Mouse (Mus musculus) brain, embryonic 14.5 days (tissue): ENCODE data around the gene Mitf.

Experiments used
- CTCF ChIP-seq: fragments of 200-500 bp; IDR thresholded peaks from 2 replicates; pipeline ENCODE4 v1.5.1; 2012; ENCODE audit warnings: inconsistent platforms, mild to moderate bottlenecking, moderate library complexity, borderline replicate concordance; ENCODE audit not compliant: insufficient read depth, insufficient read length; ENCODE audit errors: extremely low read depth
- POLR2A ChIP-seq: fragments of 200-500 bp; IDR thresholded peaks from 2 replicates; pipeline ENCODE4 v1.6.1; 2012; ENCODE audit warnings: mild to moderate bottlenecking, inconsistent platforms, borderline replicate concordance; ENCODE audit not compliant: poor library complexity, insufficient read depth, insufficient read length, severe bottlenecking; ENCODE audit errors: extremely low read depth

GRCm38 (mm10) chr6:98041795-98042194 is 234.9 kb downstream of the Mitf start:
- no peak for TF ChIP-seq CTCF
- no peak for TF ChIP-seq POLR2A
